Mouse (Mus musculus) Patski (cell line): ENCODE measurements around the gene Trpc6. TPM values are rescaled to one million over a fixed set of nuclear protein-coding genes. Genes with fewer than 3 reads are reported as not detected.
A peak's percentile ranks its signal among the peaks of the same experiment; 100 is the strongest.

ENCODE experiments used
- ATAC-seq: fragments of 100-300 bp; one replicate; pipeline ENCODE4 v1.8.0; 2021
- CTCF ChIA-PET: fragments of 350-600 bp; sonication (Branson Sonifier 250); formaldehyde crosslinking; loops from one replicate; lab custom pipeline; 2022; ENCODE audit warnings: inconsistent platforms; lab: Charles Lee
- POLR2A ChIA-PET: fragments of 350-600 bp; sonication (Branson Sonifier 250); formaldehyde crosslinking; loops from one replicate; lab custom pipeline; 2022; ENCODE audit warnings: antibody characterized with exemption, inconsistent platforms; lab: Charles Lee
- DNase-seq: peaks from one replicate; pipeline ENCODE4 v3.0.0-alpha.2; 2011; ENCODE audit warnings: low read depth, low spot score
- H3K27me3 ChIP-seq: fragments of 371-371 bp; one replicate; pipeline ENCODE4 v1.5.1; 2021
- CTCF ChIP-seq: fragments of 100-300 bp; IDR thresholded peaks from one replicate; pipeline ENCODE4 v1.5.1; 2021
- in situ Hi-C: fragments of 300-500 bp; cut with MboI; formaldehyde crosslinking; loops from 3 replicates; pipeline ENCODE4 v1.11.1; 2018; ENCODE audit warnings: low pct_unique_long_range_greater_than_20kb, mixed read lengths
- polyA plus RNA-seq: library from polyadenylated mRNA; unstranded; gene quantifications from one replicate; pipeline ENCODE4 v1.2.3, GENCODE M21; 2021

The Trpc6 gene
- polyA plus RNA-seq, 1 experiment from 2014 or later = not detected

DNA sequence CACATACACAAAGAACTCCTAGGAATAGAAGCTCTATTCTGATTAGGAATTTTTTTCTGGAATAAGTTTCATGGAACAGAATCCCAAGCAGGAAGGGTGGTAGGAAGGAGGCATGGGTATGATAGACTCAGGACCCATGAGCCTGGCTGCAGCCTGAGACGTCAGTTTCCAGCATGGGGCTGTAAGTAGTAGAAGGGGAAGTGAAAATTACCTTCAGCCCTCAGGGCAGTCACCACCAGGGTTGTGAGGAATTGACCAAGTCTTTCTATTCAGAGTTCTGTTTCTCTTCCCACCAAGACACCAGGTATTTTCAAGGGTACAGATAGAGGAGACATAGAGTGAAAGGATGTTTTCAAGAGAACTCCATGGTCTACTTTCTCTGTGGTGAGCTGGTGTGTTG is 129.0 kb downstream of the Trpc6 start:
- in situ Hi-C loops = loop anchor here (10.0 kb wide), 1 partner anchor 448 kb away; no protein-coding TSS in a partner anchor
- H3K27me3 ChIP-seq = peaks cover 3% of the 10 kb centered on the region
- ATAC-seq (no peak), DNase-seq (no peak)
- POLR2A ChIA-PET = no interaction called here
- CTCF ChIA-PET = no interaction called here
- no peak for TF ChIP-seq CTCF

DNA sequence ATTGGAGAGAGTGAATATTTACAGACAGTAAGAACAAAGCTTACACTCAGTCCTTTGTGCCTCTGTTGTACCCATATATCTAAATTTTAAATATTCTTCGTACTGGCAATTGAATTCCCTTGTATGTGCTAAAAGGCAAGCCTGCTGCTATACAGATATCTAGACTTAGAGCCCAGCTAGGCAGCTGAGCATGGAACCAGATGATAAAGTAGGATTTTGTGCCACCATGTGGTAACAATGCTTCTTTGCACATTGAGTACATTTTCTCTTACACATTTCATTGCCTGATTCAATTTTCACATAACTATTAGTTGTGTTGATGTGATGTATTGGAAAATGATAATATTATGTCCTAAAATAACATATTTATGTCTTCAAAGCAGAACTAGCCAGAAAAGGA is 132.7 kb downstream of the Trpc6 start:
- no peak for ATAC-seq
- DNase-seq = no peak
- H3K27me3 ChIP-seq = peaks cover 11% of the 10 kb centered on the region
- TF ChIP-seq CTCF = no peak
- in situ Hi-C loops = loop anchor here (10.0 kb wide), 1 partner anchor 452 kb away; no protein-coding TSS in a partner anchor
- CTCF ChIA-PET = no interaction called here
- POLR2A ChIA-PET = no interaction called here

DNA sequence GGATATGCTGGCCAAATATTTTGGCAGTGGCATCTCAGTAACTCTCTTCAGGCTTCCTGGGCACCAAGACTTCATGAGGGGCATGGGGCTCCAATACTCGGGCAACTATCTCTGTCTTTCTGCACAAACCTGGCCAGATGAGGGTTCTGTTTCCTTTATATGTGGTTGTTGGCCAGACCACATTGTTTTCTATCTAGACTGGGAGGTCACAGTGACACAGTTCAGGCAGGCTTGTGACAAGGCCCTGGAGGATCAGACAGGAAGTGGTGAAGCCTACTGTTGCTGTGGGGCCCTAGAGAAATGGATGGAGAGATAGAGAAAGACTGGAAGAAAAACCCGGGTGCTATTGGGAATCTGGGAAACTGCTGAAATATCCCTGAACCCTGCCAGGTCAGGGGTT is 149.2 kb downstream of the Trpc6 start:
- TF ChIP-seq CTCF = no peak
- peaks cover 5% of the 10 kb centered on the region for H3K27me3 ChIP-seq
- CTCF ChIA-PET = no interaction called here
- in situ Hi-C loops = no loop called here
- POLR2A ChIA-PET = no interaction called here
- DNase-seq (no peak), ATAC-seq (no peak)

DNA sequence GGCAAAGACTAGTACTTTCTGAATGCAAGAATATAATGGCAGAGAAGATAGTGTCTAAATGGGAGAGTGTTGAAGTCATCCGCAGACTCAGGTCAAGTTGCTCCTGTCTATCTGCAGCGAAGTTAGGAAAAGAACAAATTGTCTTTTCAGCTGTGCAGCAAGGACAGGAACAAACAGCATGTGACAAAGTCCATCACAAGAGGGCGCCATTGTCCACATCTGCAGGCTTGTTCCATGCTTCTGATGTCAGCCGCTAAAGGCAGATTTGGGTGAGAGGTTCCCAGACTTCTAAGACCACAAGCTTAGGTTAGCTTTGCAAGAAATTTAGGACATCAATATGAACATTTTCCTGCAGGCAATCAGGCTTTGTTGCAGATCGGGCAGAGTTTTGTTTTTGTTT is 156.7 kb downstream of the Trpc6 start:
- peak; percentile 80 for ATAC-seq
- peak; percentile 7 for DNase-seq
- TF ChIP-seq CTCF = peak; percentile 88
- CTCF ChIA-PET = interaction anchor here (0.8 to 1.3 kb wide), 2 partner anchors 11 to 1083 kb away, joined by 3 read pairs; no protein-coding TSS in a partner anchor
- H3K27me3 ChIP-seq = no peaks in the 10 kb centered on the region
- in situ Hi-C loops = loop anchor here (5.0 to 10.0 kb wide), 2 partner anchors 262 to 674 kb away; no protein-coding TSS in a partner anchor
- POLR2A ChIA-PET = no interaction called here

DNA sequence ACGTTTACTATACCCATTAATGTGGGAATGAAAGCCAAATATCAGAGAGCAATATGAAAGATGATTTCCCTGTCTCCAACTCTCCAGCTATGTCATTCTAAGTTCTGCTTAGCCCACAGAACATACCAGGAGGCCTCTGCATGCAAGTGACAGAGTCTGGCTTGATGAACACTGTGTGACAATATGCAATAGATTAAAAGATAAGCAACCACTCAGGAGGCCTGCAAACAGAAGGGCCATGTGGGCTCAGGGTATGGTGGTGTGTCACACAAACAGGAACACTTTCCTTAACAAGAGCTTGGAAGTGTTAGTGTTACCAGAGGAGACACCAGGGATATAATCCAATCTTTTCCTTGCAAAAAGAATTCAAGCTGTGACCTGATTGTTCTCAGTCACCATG is 159.6 kb downstream of the Trpc6 start:
- in situ Hi-C loops = loop anchor here (5.0 to 10.0 kb wide), 2 partner anchors 259 to 671 kb away; no protein-coding TSS in a partner anchor
- ChIA-PET POLR2A (no interaction called here), CTCF (no interaction called here)
- TF ChIP-seq CTCF = no peak
- ATAC-seq (no peak), DNase-seq (no peak)
- no peaks in the 10 kb centered on the region for H3K27me3 ChIP-seq

DNA sequence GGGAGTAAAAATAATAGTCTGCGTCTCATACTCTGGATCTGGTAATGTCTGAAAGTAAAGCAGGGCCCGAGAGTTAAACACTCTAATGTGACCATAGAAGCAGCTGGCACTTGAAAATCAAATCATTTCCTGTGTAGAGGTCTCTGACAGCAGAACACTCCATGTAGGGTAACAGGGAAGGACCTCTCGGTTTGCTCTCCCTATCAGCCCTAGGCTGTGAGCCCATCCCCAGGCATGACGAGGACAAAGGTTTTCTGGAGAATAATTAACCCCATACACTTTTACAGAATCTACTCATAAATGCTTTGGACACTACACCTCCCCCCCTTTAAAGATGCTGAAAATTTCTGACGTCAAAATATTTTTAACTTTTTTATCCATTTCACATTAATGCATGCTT is 160.0 kb downstream of the Trpc6 start:
- ChIA-PET CTCF (no interaction called here), POLR2A (no interaction called here)
- in situ Hi-C loops = loop anchor here (5.0 to 10.0 kb wide), 2 partner anchors 258 to 671 kb away; no protein-coding TSS in a partner anchor
- no peak for ATAC-seq
- DNase-seq = no peak
- H3K27me3 ChIP-seq = no peaks in the 10 kb centered on the region
- TF ChIP-seq CTCF = no peak

DNA sequence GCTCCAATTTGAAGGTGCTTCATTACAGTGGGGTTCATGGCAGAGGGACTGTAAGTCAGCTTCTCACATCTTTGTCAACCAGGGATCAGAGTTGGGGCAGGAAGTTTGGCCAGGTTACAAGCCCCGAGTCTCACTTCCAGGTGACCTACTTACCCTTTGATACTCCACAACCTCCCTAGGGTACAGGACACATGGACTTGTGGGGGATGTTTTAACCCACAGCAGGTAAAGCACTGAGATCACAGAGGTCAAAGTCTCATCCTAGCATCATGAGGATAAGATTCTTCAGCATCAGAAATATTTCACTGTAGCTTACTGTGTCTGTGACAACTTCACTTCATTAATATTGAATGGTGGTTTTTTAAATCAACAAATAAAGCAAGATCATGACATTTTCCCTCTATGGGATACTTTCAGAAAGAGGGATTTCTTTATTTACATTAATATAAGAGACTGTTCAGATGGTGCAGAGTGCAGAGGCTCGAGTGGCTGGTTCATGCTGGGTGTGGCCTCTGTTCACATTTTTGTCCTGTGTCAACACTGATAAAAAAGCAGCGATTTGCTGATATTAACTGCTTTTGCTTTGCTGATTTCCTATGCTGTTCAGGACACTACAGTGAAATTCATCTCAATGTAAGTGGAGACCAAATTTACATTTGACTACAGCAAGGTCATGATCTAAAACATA is 166.3 kb downstream of the Trpc6 start:
- ATAC-seq (no peak), DNase-seq (no peak)
- ChIA-PET POLR2A (no interaction called here), CTCF (no interaction called here)
- in situ Hi-C loops = no loop called here
- TF ChIP-seq CTCF = no peak
- H3K27me3 ChIP-seq = no peaks in the 10 kb centered on the region

DNA sequence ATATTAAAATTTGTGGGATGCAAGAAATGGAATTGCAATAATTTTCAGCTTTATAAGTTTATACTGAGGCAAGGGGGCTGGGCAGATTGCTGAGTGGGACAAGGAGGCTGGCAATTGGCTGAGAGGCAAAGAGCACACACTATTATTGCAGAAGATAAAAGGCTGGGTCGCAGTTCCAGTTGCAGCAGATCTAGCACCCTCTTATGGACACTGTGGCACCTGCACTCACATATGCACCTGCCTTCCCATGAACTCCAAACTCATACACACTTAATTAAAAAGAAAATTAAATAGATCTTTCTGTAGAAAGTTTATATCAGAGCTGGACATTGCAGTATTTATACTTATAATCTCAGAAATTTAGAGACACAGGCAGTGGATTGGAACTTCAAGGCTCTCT is 175.1 kb downstream of the Trpc6 start:
- H3K27me3 ChIP-seq = no peaks in the 10 kb centered on the region
- no peak for ATAC-seq
- peak; percentile 40 for TF ChIP-seq CTCF
- DNase-seq = no peak
- ChIA-PET CTCF (no interaction called here), POLR2A (no interaction called here)
- in situ Hi-C loops = no loop called here

DNA sequence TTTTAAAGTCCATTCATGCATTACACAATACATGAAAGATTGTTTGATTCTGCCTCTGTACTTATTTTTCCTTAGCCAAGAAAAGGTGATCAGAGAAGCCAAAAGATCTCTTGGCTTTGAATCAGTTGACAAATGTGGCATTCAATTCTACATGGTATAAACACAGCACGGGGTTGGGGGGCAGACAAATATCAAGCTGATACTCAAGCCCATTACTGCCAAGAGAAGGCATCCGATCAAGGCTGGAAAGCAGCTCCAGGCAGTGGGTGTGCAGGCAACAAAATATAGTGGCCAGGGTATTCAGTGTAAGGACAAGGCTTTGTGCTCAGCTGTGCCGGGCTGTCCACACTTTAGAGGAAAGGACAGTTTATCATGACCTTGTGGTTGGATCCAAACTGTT is 185.1 kb downstream of the Trpc6 start:
- in situ Hi-C loops = no loop called here
- DNase-seq (no peak), ATAC-seq (no peak)
- POLR2A ChIA-PET = no interaction called here
- no peak for TF ChIP-seq CTCF
- CTCF ChIA-PET = no interaction called here
- peaks cover 3% of the 10 kb centered on the region for H3K27me3 ChIP-seq
